ENCODE assay signal across 15 mouse cellular contexts in genomic region chr17:28087430-28087829, GRCm38 (mm10). TPM values are rescaled to one million over a fixed set of nuclear protein-coding genes. Genes with fewer than 3 reads are reported as not detected.
DNase-seq lines count a peak whose midpoint lies in the region; ATAC-seq and TF ChIP-seq lines count a peak whose summit lies in the region.
"Had no signal": no experiment of that assay in that cellular context is flagged by ENCODE, and none has a peak within 500 bp of the region (broad histone marks: within the 10 kb centered on the region; RNA-seq: fewer than 3 reads in every experiment).

No protein-coding gene starts in this region.

- no peaks in the 10 kb centered on the region for H3K36me3 ChIP-seq in forebrain, embryonic 10.5 days (replicated peaks)
- H3K36me3 ChIP-seq in forebrain, embryonic 14.5 days (ENCODE audit: control insufficient read depth, insufficient read depth, low read length) = no peaks in the 10 kb centered on the region
- H3K36me3 ChIP-seq in hindbrain, embryonic 12.5 days = no peaks in the 10 kb centered on the region
- H3K36me3 ChIP-seq in hindbrain, embryonic 16.5 days (ENCODE audit: control insufficient read depth, insufficient read depth, low read length) = no peaks in the 10 kb centered on the region
- no peaks in the 10 kb centered on the region for H3K36me3 ChIP-seq in ES-E14 (ENCODE audit: control insufficient read depth, insufficient read depth, low read length, poor library complexity, severe bottlenecking)
- no peaks in the 10 kb centered on the region for H3K36me3 ChIP-seq in embryonic facial prominence, embryonic 14.5 days (ENCODE audit: control insufficient read depth, insufficient read depth, low read length)
- H3K36me3 ChIP-seq: G1E had no signal

- H3K9ac ChIP-seq in forebrain, embryonic 14.5 days (ENCODE audit: low read length) = no peak overlapping the region
- H3K9ac ChIP-seq in hindbrain, embryonic 12.5 days = no peak overlapping the region
- no peak overlapping the region for H3K9ac ChIP-seq in hindbrain, embryonic 16.5 days (ENCODE audit: low read depth, low read length)
- peak overlapping the region; percentile 61; the same call in 1 of the 2 replicates for H3K9ac ChIP-seq in ES-E14 (ENCODE audit: insufficient read depth, low read depth, low read length, poor library complexity, severe bottlenecking)
- no peak overlapping the region for H3K9ac ChIP-seq in embryonic facial prominence, embryonic 14.5 days (ENCODE audit: low read depth, low read length)

- peaks cover 60% of the 10 kb centered on the region for H3K4me1 ChIP-seq in forebrain, embryonic 10.5 days
- H3K4me1 ChIP-seq in forebrain, embryonic 14.5 days (ENCODE audit: control insufficient read depth, insufficient read depth, low read length) = peaks cover 3% of the 10 kb centered on the region; the same call in 1 of the 2 replicates
- peaks cover 20% of the 10 kb centered on the region for H3K4me1 ChIP-seq in hindbrain, embryonic 12.5 days
- H3K4me1 ChIP-seq in hindbrain, embryonic 16.5 days (ENCODE audit: control insufficient read depth, insufficient read depth, low read depth, low read length) = peaks cover 3% of the 10 kb centered on the region; the same call in 1 of the 2 replicates
- H3K4me1 ChIP-seq in ES-E14 (ENCODE audit: control insufficient read depth in 2 of 2, insufficient read depth in 2 of 2, low read length in 2 of 2, poor library complexity in 1 of 2) = peaks cover 6 to 29% of the 10 kb centered on the region in 2 experiments
- H3K4me1 ChIP-seq in embryonic facial prominence, embryonic 14.5 days (ENCODE audit: control insufficient read depth, insufficient read depth, low read length) = 0 out of 2 replicates have a peak, but pooled peaks cover 3% of the 10 kb centered on the region

- H3K27me3 ChIP-seq in forebrain, embryonic 10.5 days (ENCODE audit: poor library complexity, severe bottlenecking) = peaks cover 26% of the 10 kb centered on the region
- no peaks in the 10 kb centered on the region for H3K27me3 ChIP-seq in forebrain, embryonic 14.5 days (replicated peaks; ENCODE audit: control insufficient read depth, insufficient read depth, low read length)
- peaks cover 11% of the 10 kb centered on the region for H3K27me3 ChIP-seq in hindbrain, embryonic 12.5 days
- no peaks in the 10 kb centered on the region; the same call in 1 of the 2 replicates for H3K27me3 ChIP-seq in hindbrain, embryonic 16.5 days (replicated peaks; ENCODE audit: control insufficient read depth, insufficient read depth, low read length)
- no peaks in the 10 kb centered on the region for H3K27me3 ChIP-seq in embryonic facial prominence, embryonic 14.5 days (replicated peaks; ENCODE audit: control insufficient read depth, insufficient read depth, low read length)

- peak overlapping the region; percentile 64 for H3K27ac ChIP-seq in forebrain, embryonic 10.5 days
- H3K27ac ChIP-seq in forebrain, embryonic 14.5 days (ENCODE audit: low read depth, low read length) = no peak overlapping the region
- peak overlapping the region; percentile 40 for H3K27ac ChIP-seq in hindbrain, embryonic 12.5 days
- H3K27ac ChIP-seq in hindbrain, embryonic 16.5 days (ENCODE audit: low read depth, low read length) = no peak overlapping the region
- H3K27ac ChIP-seq in ES-E14 (ENCODE audit: insufficient read depth, low read depth, low read length, poor library complexity, severe bottlenecking) = peak overlapping the region; percentile 88
- H3K27ac ChIP-seq in embryonic facial prominence, embryonic 14.5 days (replicated peaks; ENCODE audit: low read depth, low read length) = 0 out of 2 replicates have a peak overlapping the region, but pooled peaks have one; percentile 24

- in situ Hi-C loops in ES-E14 (cut with MboI; ENCODE audit: low sequenced_read_pairs in 2 of 2, unreplicated experiment in 2 of 2) = no loop called here

- DNase-seq in forebrain, embryonic 10.5 days (ENCODE audit: extremely low spot score, low spot score) = peak; percentile 50
- DNase-seq in forebrain, embryonic 14.5 days (ENCODE audit: low spot score) = no peak
- DNase-seq in ES-E14 (ENCODE audit: low read depth, low spot score) = peak; percentile 52
- no peak for DNase-seq in embryonic facial prominence, embryonic 14.5 days (ENCODE audit: low spot score)
- DNase-seq in layer of hippocampus, postnatal 36 days = no peak
- DNase-seq in gastrocnemius, postnatal 14 days = no peak
- DNase-seq: cerebellum, adult 9-11 months; kidney, adult 2 months; lung, adult 18-20 months had no signal

- no peak overlapping the region for H3K4me2 ChIP-seq in forebrain, embryonic 14.5 days (ENCODE audit: low read length)
- no peak overlapping the region for H3K4me2 ChIP-seq in hindbrain, embryonic 12.5 days (replicated peaks)
- H3K4me2 ChIP-seq in hindbrain, embryonic 16.5 days (ENCODE audit: low read length) = no peak overlapping the region
- no peak overlapping the region for H3K4me2 ChIP-seq in embryonic facial prominence, embryonic 14.5 days (ENCODE audit: low read depth, low read length)

- H3K9me3 ChIP-seq in forebrain, embryonic 10.5 days = peaks cover 4% of the 10 kb centered on the region; the same call in 1 of the 2 replicates
- H3K9me3 ChIP-seq in forebrain, embryonic 14.5 days (replicated peaks; ENCODE audit: control insufficient read depth, low read length) = no peaks in the 10 kb centered on the region
- no peaks in the 10 kb centered on the region for H3K9me3 ChIP-seq in hindbrain, embryonic 12.5 days (replicated peaks)
- H3K9me3 ChIP-seq in hindbrain, embryonic 16.5 days (ENCODE audit: control insufficient read depth, low read length) = no peaks in the 10 kb centered on the region
- H3K9me3 ChIP-seq in ES-E14 (ENCODE audit: control insufficient read depth, insufficient read depth, low read depth, low read length) = no peaks in the 10 kb centered on the region
- 0 out of 2 replicates have a peak, but pooled peaks cover 3% of the 10 kb centered on the region for H3K9me3 ChIP-seq in embryonic facial prominence, embryonic 14.5 days (ENCODE audit: control insufficient read depth, low read length)

- H3K4me3 ChIP-seq in forebrain, embryonic 10.5 days = no peak overlapping the region
- H3K4me3 ChIP-seq in forebrain, embryonic 14.5 days (ENCODE audit: low read depth, low read length) = no peak overlapping the region
- no peak overlapping the region for H3K4me3 ChIP-seq in hindbrain, embryonic 12.5 days
- no peak overlapping the region for H3K4me3 ChIP-seq in hindbrain, embryonic 16.5 days (ENCODE audit: low read length)
- no peak overlapping the region for H3K4me3 ChIP-seq in ES-E14 (ENCODE audit: insufficient read depth in 1 of 2, low read depth in 1 of 2, low read length in 2 of 2, poor library complexity in 1 of 2, severe bottlenecking in 1 of 2)
- no peak overlapping the region for H3K4me3 ChIP-seq in embryonic facial prominence, embryonic 14.5 days (ENCODE audit: low read depth, low read length)
- H3K4me3 ChIP-seq: erythroblast, embryonic 14.5 days had no signal

- intact Hi-C loops in gastrocnemius, postnatal 14 days (cut with DNase I; ENCODE audit: low total_unique reads) = no loop called here

- WGBS in forebrain, embryonic 10.5 days = 14% methylated on average over 5 of the region's 5 CpGs
- WGBS in forebrain, embryonic 14.5 days = 23% methylated on average over 5 of the region's 5 CpGs
- 21% methylated on average over 5 of the region's 5 CpGs for WGBS in hindbrain, embryonic 12.5 days
- WGBS in hindbrain, embryonic 16.5 days = 15% methylated on average over 5 of the region's 5 CpGs
- WGBS in embryonic facial prominence, embryonic 14.5 days = 18% methylated on average over 5 of the region's 5 CpGs

- no peak for ATAC-seq in forebrain, embryonic 14.5 days
- no peak for ATAC-seq in hindbrain, embryonic 12.5 days (ENCODE audit: low FRiP score)
- no peak for ATAC-seq in hindbrain, embryonic 16.5 days
- no peak for ATAC-seq in embryonic facial prominence, embryonic 14.5 days (ENCODE audit: low read depth)

TF ChIP-seq in ES-E14, 5 proteins besides CTCF, POLR2A, EP300 and RAD21:
- TF ChIP-seq MAFK (IDR thresholded peaks at IDR 0.05; ENCODE audit: insufficient read depth, low read depth, low read length) (no peak), CHD2 (IDR thresholded peaks at IDR 0.05; ENCODE audit: low read depth, low read length) (no peak), HCFC1 (IDR thresholded peaks at IDR 0.05; ENCODE audit: borderline replicate concordance, insufficient read depth, low read length) (no peak), ZNF384 (IDR thresholded peaks at IDR 0.05; ENCODE audit: low read depth, low read length) (no peak), ZC3H11A (IDR thresholded peaks at IDR 0.05; ENCODE audit: borderline replicate concordance, low read depth, low read length) (no peak)
TF ChIP-seq in ES-E14: peak in this region for 0.

RNA-seq across cellular contexts. Expression of gene Tcp11, which starts 7.0 kb away (rescaled TPM):
- 0.68 and 0.85 TPM in 2 replicates for polyA plus RNA-seq in forebrain, embryonic 10.5 days (2016; fragmentation: Nextera tagmentation; extraction: Ambion mirVana)
- 1.6 TPM in 2 replicates for polyA plus RNA-seq in forebrain, embryonic 14.5 days (2014; fragmentation: Nextera tagmentation; extraction: Ambion mirVana)
- polyA plus RNA-seq in hindbrain, embryonic 12.5 days (2016; fragmentation: Nextera tagmentation; extraction: Ambion mirVana) = 1.9 and 2.6 TPM in 2 replicates
- 1.4 and 1.6 TPM in 2 replicates for polyA plus RNA-seq in hindbrain, embryonic 16.5 days (2015; fragmentation: Nextera tagmentation; extraction: Ambion mirVana)
- total RNA-seq in ES-E14 (2012; rRNA removed) = 4.8 and 7.3 TPM in 2 replicates
- 1.4 and 2.4 TPM in 2 replicates for polyA plus RNA-seq in embryonic facial prominence, embryonic 14.5 days (2014; fragmentation: Nextera tagmentation; extraction: Ambion mirVana)
- 1 to 10 TPM; 1.0 to 1.5 TPM for total RNA-seq in layer of hippocampus, postnatal 36 days (2021)
- not detected for total RNA-seq in gastrocnemius, postnatal 14 days (2021)
- total RNA-seq: G1E; gastrocnemius, adult 18-20 months had no signal
- polyA plus RNA-seq: erythroblast, embryonic 14.5 days; G1E had no signal

RNA-seq across cellular contexts. Expression of gene Scube3, which starts 54.5 kb away (rescaled TPM):
- polyA plus RNA-seq in forebrain, embryonic 10.5 days (2016; fragmentation: Nextera tagmentation; extraction: Ambion mirVana) = 11.5 and 13.9 TPM in 2 replicates
- 4.7 TPM in 2 replicates for polyA plus RNA-seq in forebrain, embryonic 14.5 days (2014; fragmentation: Nextera tagmentation; extraction: Ambion mirVana)
- polyA plus RNA-seq in hindbrain, embryonic 12.5 days (2016; fragmentation: Nextera tagmentation; extraction: Ambion mirVana) = 11.1 and 12.4 TPM in 2 replicates
- polyA plus RNA-seq in hindbrain, embryonic 16.5 days (2015; fragmentation: Nextera tagmentation; extraction: Ambion mirVana) = 3.0 and 3.6 TPM in 2 replicates
- total RNA-seq in ES-E14 (2012; rRNA removed) = 24.0 and 25.7 TPM in 2 replicates
- polyA plus RNA-seq in embryonic facial prominence, embryonic 14.5 days (2014; fragmentation: Nextera tagmentation; extraction: Ambion mirVana) = 8.1 and 8.8 TPM in 2 replicates
- 1 to 10 TPM in 1 of 2 experiments, under 1 TPM in 1; 0.96 to 1.0 TPM for total RNA-seq in layer of hippocampus, postnatal 36 days (2021)
- total RNA-seq in gastrocnemius, postnatal 14 days (2021) = under 1 TPM; 0.20 to 0.62 TPM
- total RNA-seq: megakaryocyte-erythroid progenitor cell, adult 5-6 weeks had no signal
- polyA plus RNA-seq: erythroblast, embryonic 14.5 days; G1E had no signal

Comparison
In these comparisons a context has a peak if more than half of its experiments do, and no peak if none do; other contexts are left out.
1. DNase-seq: peak in forebrain, embryonic 10.5 days (single experiment) and ES-E14 (single experiment); none in forebrain, embryonic 14.5 days (single experiment), embryonic facial prominence, embryonic 14.5 days (single experiment), layer of hippocampus, postnatal 36 days (0 of 2) and gastrocnemius, postnatal 14 days (single experiment).
2. H3K27ac ChIP-seq: peak in forebrain, embryonic 10.5 days (single experiment), hindbrain, embryonic 12.5 days (single experiment), ES-E14 (single experiment) and embryonic facial prominence, embryonic 14.5 days (single experiment); none in forebrain, embryonic 14.5 days (single experiment) and hindbrain, embryonic 16.5 days (single experiment).